Mouse (Mus musculus): Measurements from ENCODE around the gene Zswim4. TPM values are rescaled to one million over a fixed set of nuclear protein-coding genes. Genes with fewer than 3 reads are reported as not detected.

Gene Zswim4
- polyA plus RNA-seq, 1 experiment = 11.3 TPM

- Histone ChIP-seq H3K36me3 (ENCODE audit: control insufficient read depth, insufficient read depth, low read length) (peaks cover 7% of the 10 kb centered on the region), H3K27me3 (ENCODE audit: control insufficient read depth, insufficient read depth, low read length) (no peaks in the 10 kb centered on the region), H3K4me3 (ENCODE audit: extremely low read depth, insufficient read depth, insufficient read length) (peak within 1 kb of the TSS; percentile 100), H3K4me1 (ENCODE audit: control insufficient read depth, insufficient read depth, insufficient read length) (no peaks in the 10 kb centered on the region; the same call in 1 of the 2 replicates), H3K27ac (ENCODE audit: insufficient read depth, low read length) (peak within 1 kb of the TSS; percentile 85)
- DNase-seq (ENCODE audit: low read depth in 1 of 2, low spot score in 2 of 2) = peak; percentile 99 to 100
- TF ChIP-seq CTCF (IDR thresholded peaks at IDR 0.05; ENCODE audit: extremely low read depth, insufficient read depth, insufficient read length, insufficient replicate concordance) = no peak
- TF ChIP-seq POLR2A (IDR thresholded peaks at IDR 0.05; ENCODE audit: low read depth, low read length) = peak; percentile 87
- under 1% methylated on average over 44 of the region's 44 CpGs for WGBS
Measured at GRCm38 (mm10) chr8:84269950-84270773, 33.3 kb upstream of the Zswim4 start, which contains the start of gene Ccdc130. Gene Ccdc130, minus strand, starts transcription at chr8:84270380.

- WGBS = 98% methylated on average over 4 of the region's 4 CpGs
- no peak overlapping the region for H3K4me3 ChIP-seq (ENCODE audit: extremely low read depth, insufficient read depth, insufficient read length)
- TF ChIP-seq CTCF (IDR thresholded peaks at IDR 0.05; ENCODE audit: extremely low read depth, insufficient read depth, insufficient read length, insufficient replicate concordance) (no peak), POLR2A (IDR thresholded peaks at IDR 0.05; ENCODE audit: low read depth, low read length) (no peak)
- peaks cover 38% of the 10 kb centered on the region for H3K36me3 ChIP-seq (ENCODE audit: control insufficient read depth, insufficient read depth, low read length)
- no peaks in the 10 kb centered on the region for H3K27me3 ChIP-seq (ENCODE audit: control insufficient read depth, insufficient read depth, low read length)
- peaks cover 6% of the 10 kb centered on the region; the same call in 1 of the 2 replicates for H3K4me1 ChIP-seq (ENCODE audit: control insufficient read depth, insufficient read depth, insufficient read length)
- no peak overlapping the region for H3K27ac ChIP-seq (ENCODE audit: insufficient read depth, low read length)
- DNase-seq (ENCODE audit: low read depth in 1 of 2, low spot score in 2 of 2) = no peak
Measured at GRCm38 (mm10) chr8:84261098-84261497, 24.2 kb upstream of the Zswim4 start.

GRCm38 (mm10) chr8:84256822-84257610 lies 20.2 kb upstream of the Zswim4 start, which contains the start of gene Mri1:
Gene Mri1, minus strand, starts transcription at chr8:84257326.
- Histone ChIP-seq H3K4me3 (ENCODE audit: extremely low read depth, insufficient read depth, insufficient read length) (peak within 1 kb of the TSS; percentile 98), H3K4me1 (ENCODE audit: control insufficient read depth, insufficient read depth, insufficient read length) (peaks cover 7% of the 10 kb centered on the region; the same call in 1 of the 2 replicates), H3K36me3 (ENCODE audit: control insufficient read depth, insufficient read depth, low read length) (peaks cover 25% of the 10 kb centered on the region), H3K27me3 (ENCODE audit: control insufficient read depth, insufficient read depth, low read length) (no peaks in the 10 kb centered on the region), H3K27ac (ENCODE audit: insufficient read depth, low read length) (peak within 1 kb of the TSS; percentile 76)
- DNase-seq (ENCODE audit: low read depth in 1 of 2, low spot score in 2 of 2) = peak; percentile 69 to 70
- under 1% methylated on average over 64 of the region's 64 CpGs for WGBS
- TF ChIP-seq POLR2A (IDR thresholded peaks at IDR 0.05; ENCODE audit: low read depth, low read length) (peak; percentile 65; the same call in 1 of the 2 replicates), CTCF (IDR thresholded peaks at IDR 0.05; ENCODE audit: extremely low read depth, insufficient read depth, insufficient read length, insufficient replicate concordance) (no peak)

- peak in 1 of 2 experiments; percentile 44 for DNase-seq (ENCODE audit: low read depth in 1 of 2, low spot score in 2 of 2)
- Histone ChIP-seq H3K4me3 (ENCODE audit: extremely low read depth, insufficient read depth, insufficient read length) (peak overlapping the region; percentile 98), H3K36me3 (ENCODE audit: control insufficient read depth, insufficient read depth, low read length) (peaks cover 23% of the 10 kb centered on the region)
Measured at GRCm38 (mm10) chr8:84256458-84256821, 19.6 kb upstream of the Zswim4 start.

GRCm38 (mm10) chr8:84255858-84256257 lies 19.0 kb upstream of the Zswim4 start:
- Histone ChIP-seq H3K4me3 (ENCODE audit: extremely low read depth, insufficient read depth, insufficient read length) (0 out of 2 replicates have a peak overlapping the region, but pooled peaks have one; percentile 11), H3K36me3 (ENCODE audit: control insufficient read depth, insufficient read depth, low read length) (peaks cover 20% of the 10 kb centered on the region), H3K4me1 (ENCODE audit: control insufficient read depth, insufficient read depth, insufficient read length) (peaks cover 7% of the 10 kb centered on the region; the same call in 1 of the 2 replicates), H3K27me3 (ENCODE audit: control insufficient read depth, insufficient read depth, low read length) (no peaks in the 10 kb centered on the region), H3K27ac (ENCODE audit: insufficient read depth, low read length) (no peak overlapping the region)
- TF ChIP-seq POLR2A (IDR thresholded peaks at IDR 0.05; ENCODE audit: low read depth, low read length) (no peak), CTCF (IDR thresholded peaks at IDR 0.05; ENCODE audit: extremely low read depth, insufficient read depth, insufficient read length, insufficient replicate concordance) (no peak)
- WGBS = 90% methylated on average over 3 of the region's 3 CpGs
- DNase-seq (ENCODE audit: low read depth in 1 of 2, low spot score in 2 of 2) = no peak

More at GRCm38 (mm10) chr8:84256458-84256821, 19.6 kb upstream of the Zswim4 start:
- Histone ChIP-seq H3K27ac (ENCODE audit: insufficient read depth, low read length) (peak overlapping the region; percentile 76), H3K27me3 (ENCODE audit: control insufficient read depth, insufficient read depth, low read length) (no peaks in the 10 kb centered on the region), H3K4me1 (ENCODE audit: control insufficient read depth, insufficient read depth, insufficient read length) (peaks cover 7% of the 10 kb centered on the region; the same call in 1 of the 2 replicates)
- no peak for TF ChIP-seq CTCF (IDR thresholded peaks at IDR 0.05; ENCODE audit: extremely low read depth, insufficient read depth, insufficient read length, insufficient replicate concordance)
- no peak for TF ChIP-seq POLR2A (IDR thresholded peaks at IDR 0.05; ENCODE audit: low read depth, low read length)
- WGBS = 11% methylated on average over 6 of the region's 6 CpGs

GRCm38 (mm10) chr8:84249257-84250170 lies 12.7 kb upstream of the Zswim4 start, which contains the start of gene D8Ertd738e:
Gene D8Ertd738e, minus strand, starts transcription at chr8:84249719.
- Histone ChIP-seq H3K27me3 (ENCODE audit: control insufficient read depth, insufficient read depth, low read length) (no peaks in the 10 kb centered on the region), H3K4me3 (ENCODE audit: extremely low read depth, insufficient read depth, insufficient read length) (peak within 1 kb of the TSS; percentile 98), H3K4me1 (ENCODE audit: control insufficient read depth, insufficient read depth, insufficient read length) (no peaks in the 10 kb centered on the region), H3K36me3 (ENCODE audit: control insufficient read depth, insufficient read depth, low read length) (peaks cover 24% of the 10 kb centered on the region), H3K27ac (ENCODE audit: insufficient read depth, low read length) (peak within 1 kb of the TSS; percentile 92)
- 5% methylated on average over 52 of the region's 52 CpGs for WGBS
- TF ChIP-seq POLR2A (IDR thresholded peaks at IDR 0.05; ENCODE audit: low read depth, low read length) (peak; percentile 94), CTCF (IDR thresholded peaks at IDR 0.05; ENCODE audit: extremely low read depth, insufficient read depth, insufficient read length, insufficient replicate concordance) (no peak)
- peak; percentile 86 to 93 for DNase-seq (ENCODE audit: low read depth in 1 of 2, low spot score in 2 of 2)
